Mouse (Mus musculus): Measurements from ENCODE around the gene Bri3.

- no peak for TF ChIP-seq CTCF (IDR thresholded peaks at IDR 0.05; ENCODE audit: borderline replicate concordance, control insufficient read depth, extremely low read depth, insufficient read depth, low read length, poor library complexity)
- no peak for TF ChIP-seq POLR2A (IDR thresholded peaks at IDR 0.05; ENCODE audit: control insufficient read depth, extremely low read depth, insufficient read depth, low read length, poor library complexity)
These were observed 9.0 kb downstream of the Bri3 start for GRCm38 (mm10) chr5:144253212-144253611.

Measured in thymus, adult 2 months (tissue).